In the genomic region with DNA sequence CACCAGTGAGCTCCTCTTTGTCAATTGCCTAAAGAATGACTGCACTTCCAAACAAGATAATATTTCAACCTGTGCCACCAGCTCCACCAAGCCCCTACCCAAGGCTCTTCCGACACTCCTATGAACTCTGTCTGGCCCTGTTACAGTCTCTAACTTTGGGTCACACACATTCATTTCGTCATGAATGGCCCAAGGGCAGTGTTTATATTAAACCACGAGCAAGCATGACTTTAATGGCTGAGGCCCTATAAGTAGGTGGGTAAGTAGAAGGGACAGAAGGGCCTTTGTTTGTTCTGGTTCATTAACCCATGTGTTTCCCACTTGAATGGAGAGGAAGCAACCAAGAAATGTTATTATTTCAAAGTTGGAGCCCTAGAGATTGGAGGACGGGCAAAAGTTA, we compare ENCODE assay signal across 25 mouse cellular contexts.
DNase-seq lines count a peak whose midpoint lies in the region; ATAC-seq and TF ChIP-seq lines count a peak whose summit lies in the region.
"Had no signal": no experiment of that assay in that cellular context is flagged by ENCODE, and none has a peak within 500 bp of the region (broad histone marks: within the 10 kb centered on the region; RNA-seq: fewer than 3 reads in every experiment).

No protein-coding gene starts in this region.

- H3K4me1 ChIP-seq in kidney, embryonic 14.5 days (ENCODE audit: control insufficient read depth, insufficient read depth, low read length): no peaks in the 10 kb centered on the region
- no peaks in the 10 kb centered on the region for H3K4me1 ChIP-seq in kidney, postnatal 0 days (replicated peaks; ENCODE audit: insufficient read depth, low read length)
- H3K4me1 ChIP-seq: forebrain, embryonic 12.5 days; forebrain, embryonic 15.5 days; hindbrain, embryonic 10.5 days; hindbrain, embryonic 13.5 days had no signal

- 34% methylated on average over 4 of the region's 4 CpGs for WGBS in kidney, embryonic 14.5 days
- WGBS in kidney, postnatal 0 days: 34% methylated on average over 4 of the region's 4 CpGs

- no peak for DNase-seq in kidney, postnatal 14 days
- peak; percentile 3 for DNase-seq in kidney, postnatal 0 days (ENCODE audit: low spot score)
- DNase-seq in kidney, postnatal 25 days: no peak
- DNase-seq in retina, postnatal 1 day: peak; percentile 24
- DNase-seq in retina, embryonic 14.5 days (ENCODE audit: low spot score): no peak
- DNase-seq in heart, postnatal 10 days: no peak
- DNase-seq: adrenal gland, adult 8-10 months; adrenal gland, postnatal 25 days; cerebellum, adult 11-12 months; cerebellum, adult 8-10 months; cerebellum, postnatal 10 days; cerebellum, postnatal 36 days; embryo, embryonic 11 days; gastrocnemius, postnatal 14 days; heart, postnatal 36 days had no signal

- H3K27ac ChIP-seq in kidney, embryonic 14.5 days (ENCODE audit: low read depth, low read length): no peak overlapping the region
- H3K27ac ChIP-seq in kidney, postnatal 0 days: no peak overlapping the region
- H3K27ac ChIP-seq: embryonic facial prominence, embryonic 10.5 days; embryonic facial prominence, embryonic 13.5 days; forebrain, embryonic 12.5 days; forebrain, embryonic 15.5 days; hindbrain, embryonic 10.5 days; hindbrain, embryonic 13.5 days had no signal

- no peaks in the 10 kb centered on the region for H3K36me3 ChIP-seq in kidney, embryonic 14.5 days (ENCODE audit: control insufficient read depth, insufficient read depth, low read length)
- no peaks in the 10 kb centered on the region for H3K36me3 ChIP-seq in kidney, postnatal 0 days (ENCODE audit: insufficient read depth, low read length)
- H3K36me3 ChIP-seq: embryonic facial prominence, embryonic 10.5 days; embryonic facial prominence, embryonic 13.5 days; forebrain, embryonic 12.5 days; forebrain, embryonic 15.5 days; hindbrain, embryonic 10.5 days; hindbrain, embryonic 13.5 days had no signal

- intact Hi-C loops in heart, postnatal 10 days (cut with DNase I): no loop called here

- ATAC-seq in kidney, embryonic 14.5 days (ENCODE audit: low FRiP score, low TSS enrichment): peak; percentile 49; the same call in 1 of the 2 replicates
- ATAC-seq in kidney, postnatal 0 days (replicated peaks; ENCODE audit: low FRiP score, low read depth): no peak
- ATAC-seq: activated CD4-positive, CD25-positive, alpha-beta regulatory T cell, adult 4 months; forebrain, embryonic 15.5 days had no signal

- H3K9me3 ChIP-seq in kidney, embryonic 14.5 days (ENCODE audit: control insufficient read depth, low read length): no peaks in the 10 kb centered on the region
- no peaks in the 10 kb centered on the region for H3K9me3 ChIP-seq in kidney, postnatal 0 days (replicated peaks; ENCODE audit: low read length)
- H3K9me3 ChIP-seq: embryonic facial prominence, embryonic 10.5 days; embryonic facial prominence, embryonic 13.5 days; forebrain, embryonic 12.5 days; forebrain, embryonic 15.5 days; hindbrain, embryonic 10.5 days; hindbrain, embryonic 13.5 days had no signal

- no peaks in the 10 kb centered on the region for H3K27me3 ChIP-seq in kidney, embryonic 14.5 days (ENCODE audit: control insufficient read depth, insufficient read depth, low read length)
- no peaks in the 10 kb centered on the region for H3K27me3 ChIP-seq in kidney, postnatal 0 days (ENCODE audit: insufficient read depth, low read length)
- H3K27me3 ChIP-seq: embryonic facial prominence, embryonic 13.5 days; forebrain, embryonic 12.5 days; forebrain, embryonic 15.5 days; hindbrain, embryonic 13.5 days had no signal

- no peak overlapping the region for H3K4me2 ChIP-seq in kidney, embryonic 14.5 days (replicated peaks; ENCODE audit: low read depth, low read length)
- no peak overlapping the region for H3K4me2 ChIP-seq in kidney, postnatal 0 days (ENCODE audit: low read length)
- H3K4me2 ChIP-seq: embryonic facial prominence, embryonic 13.5 days; forebrain, embryonic 12.5 days; forebrain, embryonic 15.5 days; heart, embryonic 11.5 days; hindbrain, embryonic 13.5 days had no signal

- no peak for TF ChIP-seq CTCF in kidney, postnatal 0 days (IDR thresholded peaks at IDR 0.05; ENCODE audit: low read depth)

- no peak overlapping the region for H3K9ac ChIP-seq in kidney, embryonic 14.5 days (ENCODE audit: low read depth, low read length)
- no peak overlapping the region for H3K9ac ChIP-seq in kidney, postnatal 0 days (ENCODE audit: low read depth, low read length)
- H3K9ac ChIP-seq: embryonic facial prominence, embryonic 13.5 days; forebrain, embryonic 12.5 days; forebrain, embryonic 15.5 days; hindbrain, embryonic 13.5 days had no signal

- no peak overlapping the region for H3K4me3 ChIP-seq in kidney, embryonic 14.5 days (ENCODE audit: low read length)
- no peak overlapping the region for H3K4me3 ChIP-seq in kidney, postnatal 0 days (replicated peaks; ENCODE audit: low read depth, low read length)
- H3K4me3 ChIP-seq: embryonic facial prominence, embryonic 10.5 days; embryonic facial prominence, embryonic 13.5 days; erythroblast, embryonic 14.5 days; forebrain, embryonic 12.5 days; forebrain, embryonic 15.5 days; hindbrain, embryonic 10.5 days; hindbrain, embryonic 13.5 days had no signal

Comparison
In these comparisons a context has a peak if more than half of its experiments do, and no peak if none do; other contexts are left out.
1. DNase-seq: peak in kidney, postnatal 0 days (single experiment) and retina, postnatal 1 day (single experiment); none in kidney, postnatal 14 days (single experiment), kidney, postnatal 25 days (0 of 2), retina, embryonic 14.5 days (single experiment) and heart, postnatal 10 days (0 of 2).